Mouse (Mus musculus): ENCODE results near the gene Rai1. TPM values are rescaled to one million over a fixed set of nuclear protein-coding genes. Genes with fewer than 3 reads are reported as not detected.
A peak's percentile ranks its signal among the peaks of the same experiment; 100 is the strongest.

Rai1 gene
- total RNA-seq (2021) = 10 to 100 TPM; 44.6 to 45.7 TPM

GRCm38 (mm10) chr11:60104810-60105592 is at the start of gene Rai1:
Gene Rai1, plus strand, starts transcription at chr11:60105013.
- intact Hi-C loops (cut with DNase I) = loop anchor here (1.0 to 5.0 kb wide), 6 partner anchors 37 to 307 kb away; partner anchors contain the start of genes Drc3 and Tom1l2

GRCm38 (mm10) chr11:60056520-60056919 is 48.3 kb upstream of the Rai1 start:
- no peak for DNase-seq
- intact Hi-C loops (cut with DNase I) = no loop called here

More at GRCm38 (mm10) chr11:60104810-60105592, at the start of gene Rai1:
- DNase-seq = peak; percentile 94 to 96

GRCm38 (mm10) chr11:60057987-60058386 is 46.8 kb upstream of the Rai1 start:
- intact Hi-C loops (cut with DNase I) = no loop called here
- no peak for DNase-seq

- intact Hi-C loops (cut with DNase I) = no loop called here
Measured at GRCm38 (mm10) chr11:60058441-60058840, 46.4 kb upstream of the Rai1 start.

GRCm38 (mm10) chr11:60060026-60060425 is 44.8 kb upstream of the Rai1 start:
- DNase-seq = no peak
- intact Hi-C loops (cut with DNase I) = no loop called here

More at GRCm38 (mm10) chr11:60058441-60058840, 46.4 kb upstream of the Rai1 start:
- no peak for DNase-seq

- DNase-seq = no peak
- intact Hi-C loops (cut with DNase I) = no loop called here
Measured at GRCm38 (mm10) chr11:60061504-60062006, 43.3 kb upstream of the Rai1 start.

- DNase-seq = no peak
- intact Hi-C loops (cut with DNase I) = no loop called here
Measured at GRCm38 (mm10) chr11:60065267-60065666, 39.5 kb upstream of the Rai1 start.

GRCm38 (mm10) chr11:60067646-60068045 is 37.2 kb upstream of the Rai1 start:
- DNase-seq = no peak
- intact Hi-C loops (cut with DNase I) = no loop called here

- intact Hi-C loops (cut with DNase I) = no loop called here
- DNase-seq = no peak
Measured at GRCm38 (mm10) chr11:60068631-60069030, 36.2 kb upstream of the Rai1 start.

GRCm38 (mm10) chr11:60070599-60070998 is 34.2 kb upstream of the Rai1 start:
- peak; percentile 51 to 67 for DNase-seq

GRCm38 (mm10) chr11:60071221-60071620 is 33.6 kb upstream of the Rai1 start:
- intact Hi-C loops (cut with DNase I) = no loop called here
- DNase-seq = no peak

More at GRCm38 (mm10) chr11:60070599-60070998, 34.2 kb upstream of the Rai1 start:
- intact Hi-C loops (cut with DNase I) = no loop called here

- DNase-seq = no peak
- intact Hi-C loops (cut with DNase I) = no loop called here
Measured at GRCm38 (mm10) chr11:60073121-60073520, 31.7 kb upstream of the Rai1 start.

GRCm38 (mm10) chr11:60073936-60074502 is 30.8 kb upstream of the Rai1 start:
- no peak for DNase-seq
- intact Hi-C loops (cut with DNase I) = no loop called here

- intact Hi-C loops (cut with DNase I) = loop anchor here (1.0 to 2.0 kb wide), 2 partner anchors 111 to 196 kb away; partner anchors contain the start of gene Rasd1
- no peak for DNase-seq
Measured at GRCm38 (mm10) chr11:60076183-60076582, 28.6 kb upstream of the Rai1 start.

- intact Hi-C loops (cut with DNase I) = loop anchor here (1.0 to 2.0 kb wide), 2 partner anchors 112 to 196 kb away; partner anchors contain the start of gene Rasd1
- DNase-seq = peak; percentile 81 to 90
Measured at GRCm38 (mm10) chr11:60076790-60077189, 28.0 kb upstream of the Rai1 start.

- intact Hi-C loops (cut with DNase I) = no loop called here
- DNase-seq = peak in 1 of 2 experiments; percentile 67
Measured at GRCm38 (mm10) chr11:60084589-60084988, 20.2 kb upstream of the Rai1 start.

- intact Hi-C loops (cut with DNase I) = no loop called here
- DNase-seq = peak; percentile 56 to 60
Measured at GRCm38 (mm10) chr11:60086676-60087075, 18.1 kb upstream of the Rai1 start.

- no peak for DNase-seq
- intact Hi-C loops (cut with DNase I) = no loop called here
Measured at GRCm38 (mm10) chr11:60088947-60089346, 15.9 kb upstream of the Rai1 start.

GRCm38 (mm10) chr11:60090696-60091421 is 14.0 kb upstream of the Rai1 start:
- intact Hi-C loops (cut with DNase I) = no loop called here
- DNase-seq = no peak

- intact Hi-C loops (cut with DNase I) = no loop called here
- DNase-seq = no peak
Measured at GRCm38 (mm10) chr11:60091422-60091761, 13.4 kb upstream of the Rai1 start.

- intact Hi-C loops (cut with DNase I) = no loop called here
- no peak for DNase-seq
Measured at GRCm38 (mm10) chr11:60093227-60093626, 11.6 kb upstream of the Rai1 start.

Data from heart, postnatal 10 days (tissue).